In the genomic region with DNA sequence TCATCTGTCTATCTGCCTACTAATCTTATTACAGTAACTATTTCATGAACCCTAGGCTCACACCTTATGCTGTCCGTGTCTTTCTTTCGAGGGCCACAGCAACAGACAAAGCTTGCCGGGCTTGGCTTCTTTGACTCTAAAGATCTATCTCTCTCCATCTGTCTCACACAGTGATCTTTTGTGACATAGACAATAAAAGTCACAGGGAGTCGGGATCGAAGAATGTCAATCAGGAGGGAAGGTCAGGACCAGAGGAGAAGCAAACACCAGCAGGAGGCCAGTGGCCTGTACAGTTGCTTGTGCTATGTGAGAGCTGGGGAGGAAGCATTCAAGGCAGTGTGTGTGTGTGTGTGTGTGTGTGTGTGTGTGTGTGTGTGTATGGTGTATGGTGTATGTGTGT, we compare ENCODE assay signal across 29 mouse cellular contexts. TPM values are rescaled to one million over a fixed set of nuclear protein-coding genes. Genes with fewer than 3 reads are reported as not detected.
DNase-seq lines count a peak whose midpoint lies in the region; ATAC-seq and TF ChIP-seq lines count a peak whose summit lies in the region.
"Had no signal": no experiment of that assay in that cellular context is flagged by ENCODE, and none has a peak within 500 bp of the region (broad histone marks: within the 10 kb centered on the region; RNA-seq: fewer than 3 reads in every experiment).

No protein-coding gene starts in this region.

- DNase-seq in embryo, embryonic 10 days (ENCODE audit: low spot score): peak; percentile 17
- no peak for DNase-seq in embryo, embryonic 9.5 days (ENCODE audit: extremely low spot score)
- DNase-seq in hindbrain, postnatal 0 days (ENCODE audit: low spot score): no peak
- peak; percentile 26 for DNase-seq in embryo, embryonic 10.5 days (ENCODE audit: low spot score)
- no peak for DNase-seq in cerebellum, postnatal 25 days
- DNase-seq: adrenal gland, adult 2 months; adrenal gland, postnatal 14 days; cerebellum, adult 11 months; cerebellum, adult 2 months; cerebellum, adult 9-11 months; cerebellum, postnatal 36 days; forebrain, postnatal 0 days; gastrocnemius, adult 2 months; gastrocnemius, postnatal 25 days; heart, adult 18-20 months; heart, postnatal 10 days; heart, postnatal 36 days; kidney, adult 8-10 months had no signal

- 11% methylated on average over 5 of the region's 5 CpGs for WGBS in hindbrain, embryonic 13.5 days
- 20% methylated on average over 5 of the region's 5 CpGs for WGBS in hindbrain, postnatal 0 days
- 9% methylated on average over 5 of the region's 5 CpGs for WGBS in hindbrain, embryonic 15.5 days
- 14% methylated on average over 5 of the region's 5 CpGs for WGBS in forebrain, embryonic 13.5 days

- H3K27me3 ChIP-seq in hindbrain, embryonic 13.5 days: no peaks in the 10 kb centered on the region
- no peaks in the 10 kb centered on the region for H3K27me3 ChIP-seq in hindbrain, postnatal 0 days (ENCODE audit: insufficient read depth, low read length)
- H3K27me3 ChIP-seq in hindbrain, embryonic 15.5 days: no peaks in the 10 kb centered on the region
- no peaks in the 10 kb centered on the region for H3K27me3 ChIP-seq in forebrain, embryonic 13.5 days
- H3K27me3 ChIP-seq: heart, embryonic 12.5 days; heart, embryonic 15.5 days; kidney, embryonic 15.5 days had no signal

- H3K9ac ChIP-seq in hindbrain, embryonic 13.5 days: peak overlapping the region; percentile 20; the same call in 1 of the 2 replicates
- no peak overlapping the region for H3K9ac ChIP-seq in hindbrain, postnatal 0 days (replicated peaks; ENCODE audit: low read length)
- no peak overlapping the region for H3K9ac ChIP-seq in hindbrain, embryonic 15.5 days
- H3K9ac ChIP-seq in forebrain, embryonic 13.5 days: no peak overlapping the region
- H3K9ac ChIP-seq: forebrain, postnatal 0 days; heart, embryonic 12.5 days; heart, embryonic 15.5 days; kidney, embryonic 15.5 days had no signal

- H3K27ac ChIP-seq in hindbrain, embryonic 13.5 days: no peak overlapping the region
- H3K27ac ChIP-seq in hindbrain, postnatal 0 days: no peak overlapping the region
- peak overlapping the region; percentile 61; the same call in 1 of the 2 replicates for H3K27ac ChIP-seq in hindbrain, embryonic 15.5 days (replicated peaks)
- H3K27ac ChIP-seq in forebrain, embryonic 13.5 days: no peak overlapping the region
- H3K27ac ChIP-seq: forebrain, embryonic 10.5 days; gastrocnemius, adult 2 months; heart, embryonic 15.5 days; kidney, embryonic 15.5 days had no signal

- H3K4me3 ChIP-seq in hindbrain, embryonic 13.5 days: no peak overlapping the region
- H3K4me3 ChIP-seq in hindbrain, postnatal 0 days (ENCODE audit: low read length): no peak overlapping the region
- H3K4me3 ChIP-seq in hindbrain, embryonic 15.5 days: no peak overlapping the region
- H3K4me3 ChIP-seq in forebrain, embryonic 13.5 days: no peak overlapping the region
- H3K4me3 ChIP-seq: forebrain, embryonic 10.5 days; gastrocnemius, adult 2 months; heart, embryonic 12.5 days; heart, embryonic 15.5 days; kidney, embryonic 15.5 days had no signal

- no peaks in the 10 kb centered on the region for H3K9me3 ChIP-seq in hindbrain, embryonic 13.5 days
- no peaks in the 10 kb centered on the region for H3K9me3 ChIP-seq in hindbrain, postnatal 0 days (ENCODE audit: low read length)
- H3K9me3 ChIP-seq in hindbrain, embryonic 15.5 days: no peaks in the 10 kb centered on the region
- H3K9me3 ChIP-seq in forebrain, embryonic 13.5 days (replicated peaks): no peaks in the 10 kb centered on the region
- H3K9me3 ChIP-seq: forebrain, embryonic 10.5 days; heart, embryonic 12.5 days; heart, embryonic 15.5 days; kidney, embryonic 15.5 days had no signal

- H3K36me3 ChIP-seq in hindbrain, embryonic 13.5 days: no peaks in the 10 kb centered on the region
- no peaks in the 10 kb centered on the region for H3K36me3 ChIP-seq in hindbrain, postnatal 0 days (ENCODE audit: insufficient read depth, low read length)
- no peaks in the 10 kb centered on the region for H3K36me3 ChIP-seq in hindbrain, embryonic 15.5 days
- no peaks in the 10 kb centered on the region for H3K36me3 ChIP-seq in forebrain, embryonic 13.5 days (ENCODE audit: poor library complexity, severe bottlenecking)
- H3K36me3 ChIP-seq: forebrain, embryonic 10.5 days; heart, embryonic 12.5 days; heart, embryonic 15.5 days; kidney, embryonic 15.5 days had no signal

- peaks cover 35% of the 10 kb centered on the region for H3K4me1 ChIP-seq in hindbrain, embryonic 13.5 days (replicated peaks)
- H3K4me1 ChIP-seq in hindbrain, postnatal 0 days (ENCODE audit: insufficient read depth, low read length): peaks cover 4% of the 10 kb centered on the region
- H3K4me1 ChIP-seq in hindbrain, embryonic 15.5 days (replicated peaks): peaks cover 29% of the 10 kb centered on the region
- 0 out of 2 replicates have a peak, but pooled peaks cover 4% of the 10 kb centered on the region for H3K4me1 ChIP-seq in forebrain, embryonic 13.5 days
- H3K4me1 ChIP-seq: forebrain, embryonic 10.5 days; heart, embryonic 12.5 days; heart, embryonic 15.5 days; kidney, embryonic 15.5 days had no signal

- no peak overlapping the region for H3K4me2 ChIP-seq in hindbrain, embryonic 13.5 days
- no peak overlapping the region for H3K4me2 ChIP-seq in hindbrain, postnatal 0 days (ENCODE audit: low read depth, low read length)
- H3K4me2 ChIP-seq in hindbrain, embryonic 15.5 days: no peak overlapping the region
- H3K4me2 ChIP-seq in forebrain, embryonic 13.5 days: no peak overlapping the region
- H3K4me2 ChIP-seq: heart, embryonic 12.5 days; heart, embryonic 15.5 days; kidney, embryonic 15.5 days had no signal

- 0 out of 2 replicates have a peak, but pooled peaks have one; percentile 5 for ATAC-seq in hindbrain, embryonic 13.5 days (ENCODE audit: low FRiP score)
- ATAC-seq in hindbrain, postnatal 0 days: no peak
- no peak for ATAC-seq in hindbrain, embryonic 15.5 days (ENCODE audit: low FRiP score, low read depth)
- no peak for ATAC-seq in forebrain, embryonic 13.5 days
- ATAC-seq: forebrain, embryonic 14.5 days; forebrain, postnatal 0 days; intestine, postnatal 0 days had no signal

- TF ChIP-seq CTCF in hindbrain, postnatal 0 days (IDR thresholded peaks at IDR 0.05; ENCODE audit: low read depth): no peak

RNA-seq across cellular contexts. Expression of gene Cacng2, which starts 54.3 kb away (rescaled TPM):
- polyA plus RNA-seq in hindbrain, embryonic 13.5 days (2015; fragmentation: Nextera tagmentation; extraction: Ambion mirVana): 10.5 and 10.7 TPM in 2 replicates
- total RNA-seq in hindbrain, postnatal 0 days (2014; rRNA removed): 22.5 and 24.4 TPM in 2 replicates
- polyA plus RNA-seq in hindbrain, postnatal 0 days (2015; fragmentation: Nextera tagmentation; extraction: Ambion mirVana): 19.8 and 21.6 TPM in 2 replicates
- 16.5 and 17.4 TPM in 2 replicates for polyA plus RNA-seq in hindbrain, embryonic 15.5 days (2015; fragmentation: Nextera tagmentation; extraction: Ambion mirVana)
- 3.5 and 4.4 TPM in 2 replicates for polyA plus RNA-seq in forebrain, embryonic 13.5 days (2015; fragmentation: Nextera tagmentation; extraction: Ambion mirVana)
- total RNA-seq: CH12.LX; gastrocnemius, adult 2 months; gastrocnemius, postnatal 25 days; heart, adult 18-20 months; heart, postnatal 10 days; heart, postnatal 36 days had no signal
- polyA plus RNA-seq: gonadal fat pad, adult 2 months; heart, embryonic 12.5 days; heart, embryonic 15.5 days had no signal

Comparison
In these comparisons a context has a peak if more than half of its experiments do, and no peak if none do; other contexts are left out.
1. DNase-seq: peak in embryo, embryonic 10 days (single experiment) and embryo, embryonic 10.5 days (single experiment); none in embryo, embryonic 9.5 days (single experiment), hindbrain, postnatal 0 days (single experiment) and cerebellum, postnatal 25 days (0 of 2).